Mouse (Mus musculus): ENCODE measurements around the gene Notch3. TPM values are rescaled to one million over a fixed set of nuclear protein-coding genes. Genes with fewer than 3 reads are reported as not detected.
A peak's percentile ranks its signal among the peaks of the same experiment; 100 is the strongest.
"Not testable (repeated sequence)": the region's sequence is repeated elsewhere in the genome, so short reads cannot be mapped to it uniquely, and the experiment has no call there.

Gene Notch3
- 12.0 and 16.9 TPM in 2 replicates for polyA plus RNA-seq (2012; rRNA removed)

DNA sequence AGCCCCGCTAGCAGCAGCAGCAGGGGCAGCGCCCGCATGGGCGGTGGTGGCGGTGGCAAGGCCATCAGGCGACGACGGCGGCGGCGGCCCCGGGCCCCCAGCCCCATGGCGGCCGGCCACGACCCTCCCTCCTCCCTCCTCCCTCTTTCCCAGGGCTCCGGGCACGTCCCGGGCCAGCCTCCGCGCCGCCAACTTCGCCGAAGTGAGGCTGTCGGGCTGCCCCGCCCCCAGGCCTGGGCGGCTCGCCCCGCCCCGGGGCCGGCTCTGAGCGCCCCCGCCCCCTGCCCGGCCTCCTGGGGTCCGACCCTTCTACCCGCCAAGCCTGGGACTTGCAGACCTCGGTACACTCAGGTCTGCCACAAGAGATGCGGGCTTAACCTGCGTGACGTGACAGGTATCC, at the start of gene Notch3:
Gene Notch3, minus strand, starts transcription at position 166 of the 400 bp plus-strand sequence.
- Histone ChIP-seq H3K27me3 (replicated peaks; ENCODE audit: control insufficient read depth, insufficient read depth, low read length) (no peaks in the 10 kb centered on the region), H3K27ac (ENCODE audit: insufficient read depth, low read depth, low read length) (no peak within 1 kb of the TSS), H3K4me1 (ENCODE audit: control insufficient read depth, insufficient read depth, low read length) (no peaks in the 10 kb centered on the region), H3K4me3 (ENCODE audit: insufficient read depth, low read depth, low read length) (peak within 1 kb of the TSS; percentile 41), H3K36me3 (ENCODE audit: control insufficient read depth, insufficient read depth, low read length) (no peaks in the 10 kb centered on the region)
- TF ChIP-seq CTCF (conservative IDR thresholded peaks at IDR 0.05; ENCODE audit: insufficient read depth, insufficient read length, low read depth, low read length) = no peak
- no peak for TF ChIP-seq POLR2A (IDR thresholded peaks at IDR 0.05; ENCODE audit: low read depth, low read length)
- 2% methylated on average over 37 of the region's 39 CpGs for WGBS
- peak; percentile 51 for DNase-seq

DNA sequence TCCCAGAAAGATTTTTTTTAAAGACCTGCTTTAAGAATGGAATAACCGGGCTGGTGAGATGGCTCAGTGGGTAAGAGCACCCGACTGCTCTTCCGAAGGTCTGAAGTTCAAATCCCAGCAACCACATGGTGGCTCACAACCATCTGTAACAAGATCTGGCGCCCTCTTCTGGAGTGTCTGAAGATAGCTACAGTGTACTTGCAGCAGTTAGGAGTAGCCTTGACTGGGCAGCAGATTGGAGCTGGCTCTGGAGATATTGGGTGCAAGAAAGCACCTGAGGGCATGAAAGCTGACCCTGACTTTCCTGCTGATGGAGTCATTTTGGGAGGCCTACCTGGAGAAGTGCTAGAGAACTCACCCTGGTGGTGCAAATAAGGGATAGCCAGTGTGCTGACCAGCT, 48.9 kb upstream of the Notch3 start:
- H3K27me3 ChIP-seq (replicated peaks; ENCODE audit: control insufficient read depth, insufficient read depth, low read length); DNase-seq; H3K4me3 ChIP-seq (ENCODE audit: insufficient read depth, low read depth, low read length); H3K27ac ChIP-seq (ENCODE audit: insufficient read depth, low read depth, low read length); H3K4me1 ChIP-seq (ENCODE audit: control insufficient read depth, insufficient read depth, low read length): not testable (repeated sequence)
- TF ChIP-seq CTCF (conservative IDR thresholded peaks at IDR 0.05; ENCODE audit: insufficient read depth, insufficient read length, low read depth, low read length) = 0 out of 2 replicates have a peak, but pooled peaks have one; percentile 25
- 63% methylated on average over 4 of the region's 4 CpGs for WGBS
- H3K36me3 ChIP-seq (ENCODE audit: control insufficient read depth, insufficient read depth, low read length) = peaks cover 18% of the 10 kb centered on the region

DNA sequence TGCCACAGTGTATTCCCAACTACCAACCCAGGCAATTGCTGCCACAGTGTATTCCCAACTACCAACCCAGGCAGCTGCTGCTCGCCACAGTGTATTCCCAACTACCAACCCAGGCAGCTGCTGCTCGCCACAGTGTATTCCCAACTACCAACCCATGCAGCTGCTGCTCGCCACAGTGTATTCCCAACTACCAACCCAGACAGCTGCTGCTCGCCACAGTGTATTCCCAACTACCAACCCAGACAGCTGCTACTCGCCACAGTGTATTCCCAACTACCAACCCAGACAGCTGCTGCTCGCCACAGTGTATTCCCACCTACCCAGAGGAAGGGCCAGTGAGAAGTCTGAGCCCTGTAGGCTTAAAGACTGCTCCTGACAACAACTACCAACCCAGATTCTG, 44.9 kb upstream of the Notch3 start:
- H3K4me3 ChIP-seq (ENCODE audit: insufficient read depth, low read depth, low read length); DNase-seq: not testable (repeated sequence)
- WGBS = 95% methylated on average over 6 of the region's 6 CpGs

DNA sequence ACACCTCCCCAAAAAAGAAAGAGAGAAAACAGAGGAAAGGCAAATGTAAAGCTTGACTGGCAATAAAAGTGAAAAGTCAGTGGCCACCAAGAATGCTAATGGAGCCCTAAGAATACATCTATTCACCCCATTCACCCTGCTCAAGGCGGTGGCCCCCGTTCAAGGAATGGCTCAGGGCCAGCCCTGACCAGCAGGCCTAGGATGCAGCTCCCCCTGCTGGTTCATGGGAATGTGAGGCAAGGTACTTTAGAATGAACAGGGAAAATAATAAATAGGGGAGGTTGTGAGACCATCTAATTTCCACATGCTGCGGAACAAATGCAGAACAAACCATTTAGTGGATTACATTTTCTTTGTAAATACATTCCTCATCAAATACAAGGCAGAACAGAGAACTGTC, 43.1 kb upstream of the Notch3 start:
- no peak for TF ChIP-seq POLR2A (IDR thresholded peaks at IDR 0.05; ENCODE audit: low read depth, low read length)
- peak; percentile 75 for TF ChIP-seq CTCF (conservative IDR thresholded peaks at IDR 0.05; ENCODE audit: insufficient read depth, insufficient read length, low read depth, low read length)
- Histone ChIP-seq H3K4me1 (ENCODE audit: control insufficient read depth, insufficient read depth, low read length) (peaks cover 3% of the 10 kb centered on the region; the same call in 1 of the 2 replicates), H3K27ac (ENCODE audit: insufficient read depth, low read depth, low read length) (no peak overlapping the region), H3K4me3 (ENCODE audit: insufficient read depth, low read depth, low read length) (no peak overlapping the region), H3K27me3 (replicated peaks; ENCODE audit: control insufficient read depth, insufficient read depth, low read length) (no peaks in the 10 kb centered on the region), H3K36me3 (ENCODE audit: control insufficient read depth, insufficient read depth, low read length) (peaks cover 22% of the 10 kb centered on the region)
- WGBS = 33% methylated on average over 3 of the region's 3 CpGs
- peak; percentile 72 for DNase-seq

More for the DNA sequence above, 44.9 kb upstream of the Notch3 start:
- H3K27me3 ChIP-seq (replicated peaks; ENCODE audit: control insufficient read depth, insufficient read depth, low read length); H3K4me1 ChIP-seq (ENCODE audit: control insufficient read depth, insufficient read depth, low read length); H3K27ac ChIP-seq (ENCODE audit: insufficient read depth, low read depth, low read length): not testable (repeated sequence)
- peaks cover 22% of the 10 kb centered on the region for H3K36me3 ChIP-seq (ENCODE audit: control insufficient read depth, insufficient read depth, low read length)

DNA sequence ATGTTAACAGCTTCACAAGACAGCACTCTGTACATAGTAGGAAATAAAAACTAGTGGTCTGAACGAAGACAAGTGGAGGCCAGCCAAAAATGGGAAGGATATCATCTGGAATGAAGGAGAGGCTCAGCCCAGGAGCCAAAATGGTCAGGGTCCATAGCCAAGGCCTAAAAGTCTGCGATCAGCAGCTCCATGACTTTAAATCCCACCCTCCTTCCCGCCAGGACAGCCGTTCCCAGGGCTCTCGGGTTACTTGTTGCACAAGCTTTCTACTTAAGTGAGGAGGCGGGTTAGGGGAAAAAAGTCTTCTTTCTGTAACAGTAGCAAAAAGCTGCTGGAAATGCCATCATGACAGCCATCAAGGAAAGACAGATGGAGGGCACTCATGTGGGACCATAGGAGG, 42.5 kb upstream of the Notch3 start:
- Histone ChIP-seq H3K36me3 (ENCODE audit: control insufficient read depth, insufficient read depth, low read length) (peaks cover 19% of the 10 kb centered on the region), H3K27ac (ENCODE audit: insufficient read depth, low read depth, low read length) (peak overlapping the region; percentile 13; the same call in 1 of the 2 replicates), H3K4me1 (ENCODE audit: control insufficient read depth, insufficient read depth, low read length) (peaks cover 3% of the 10 kb centered on the region; the same call in 1 of the 2 replicates), H3K27me3 (replicated peaks; ENCODE audit: control insufficient read depth, insufficient read depth, low read length) (no peaks in the 10 kb centered on the region), H3K4me3 (ENCODE audit: insufficient read depth, low read depth, low read length) (no peak overlapping the region)
- TF ChIP-seq CTCF (conservative IDR thresholded peaks at IDR 0.05; ENCODE audit: insufficient read depth, insufficient read length, low read depth, low read length) = no peak
- TF ChIP-seq POLR2A (IDR thresholded peaks at IDR 0.05; ENCODE audit: low read depth, low read length) = no peak
- DNase-seq = peak; percentile 33
- WGBS = 51% methylated on average over 6 of the region's 6 CpGs

DNA sequence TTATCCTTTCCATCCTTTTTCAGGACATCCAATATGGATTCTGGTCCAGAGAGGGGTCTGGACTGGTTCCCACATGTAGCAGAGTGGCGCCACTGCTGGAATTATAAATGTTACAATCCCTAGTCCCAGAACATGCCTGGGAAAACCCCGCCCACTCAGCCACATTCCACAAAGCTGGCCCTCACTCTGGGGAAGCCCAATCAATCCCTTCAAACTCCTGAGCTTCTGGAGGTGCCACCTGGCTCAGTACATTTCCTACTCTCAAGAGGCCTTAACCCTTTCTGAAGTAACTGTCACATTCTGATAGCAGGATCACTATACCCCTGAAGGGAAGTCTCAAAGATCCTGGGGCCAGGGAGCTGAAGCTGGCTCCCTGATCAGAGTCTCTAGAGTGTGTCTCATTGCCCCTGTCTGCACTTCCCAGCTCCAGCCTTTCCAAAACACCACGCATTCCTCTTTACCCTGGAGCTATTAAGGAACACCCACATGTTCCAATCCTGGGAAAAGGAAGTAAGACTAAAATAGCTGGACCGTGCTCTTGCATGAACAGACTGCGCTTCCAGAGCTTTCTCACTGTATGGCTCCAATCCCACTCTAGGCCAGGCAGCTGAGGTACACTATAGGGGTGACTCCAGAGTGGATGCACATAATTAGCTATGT, 41.1 kb upstream of the Notch3 start:
- Histone ChIP-seq H3K36me3 (ENCODE audit: control insufficient read depth, insufficient read depth, low read length) (peaks cover 13% of the 10 kb centered on the region), H3K27ac (ENCODE audit: insufficient read depth, low read depth, low read length) (peak overlapping the region; percentile 56), H3K27me3 (replicated peaks; ENCODE audit: control insufficient read depth, insufficient read depth, low read length) (no peaks in the 10 kb centered on the region), H3K4me3 (ENCODE audit: insufficient read depth, low read depth, low read length) (no peak overlapping the region), H3K4me1 (ENCODE audit: control insufficient read depth, insufficient read depth, low read length) (peaks cover 3% of the 10 kb centered on the region; the same call in 1 of the 2 replicates)
- DNase-seq = peak; percentile 57
- TF ChIP-seq CTCF (conservative IDR thresholded peaks at IDR 0.05; ENCODE audit: insufficient read depth, insufficient read length, low read depth, low read length) (no peak), POLR2A (IDR thresholded peaks at IDR 0.05; ENCODE audit: low read depth, low read length) (no peak)
- 34% methylated on average over 5 of the region's 5 CpGs for WGBS

DNA sequence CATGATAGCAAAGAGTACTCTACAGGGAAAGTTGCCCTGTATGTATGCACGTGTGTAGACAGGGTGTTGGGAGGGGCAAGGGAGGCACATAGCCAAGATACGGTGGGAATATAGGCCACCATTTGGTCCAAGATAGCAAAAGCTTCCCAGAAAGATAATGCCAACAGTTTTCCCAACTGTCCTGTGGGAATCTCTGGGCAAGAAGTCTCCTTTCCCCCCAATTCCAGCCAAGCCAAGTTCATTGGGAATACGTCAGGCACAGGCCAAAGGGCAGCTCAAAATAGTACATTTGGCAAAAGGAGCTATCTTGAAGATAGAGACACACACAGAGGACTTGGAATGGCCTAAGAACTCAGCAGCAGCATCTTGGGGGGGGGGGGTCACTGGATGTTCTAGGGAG, 38.7 kb upstream of the Notch3 start:
- H3K27me3 ChIP-seq (replicated peaks; ENCODE audit: control insufficient read depth, insufficient read depth, low read length) = no peaks in the 10 kb centered on the region
- peaks cover 3% of the 10 kb centered on the region; the same call in 1 of the 2 replicates for H3K4me1 ChIP-seq (ENCODE audit: control insufficient read depth, insufficient read depth, low read length)
- TF ChIP-seq POLR2A (IDR thresholded peaks at IDR 0.05; ENCODE audit: low read depth, low read length) = no peak
- no peak for TF ChIP-seq CTCF (conservative IDR thresholded peaks at IDR 0.05; ENCODE audit: insufficient read depth, insufficient read length, low read depth, low read length)
- 67% methylated on average over 3 of the region's 3 CpGs for WGBS
- peak; percentile 30 for DNase-seq
- H3K4me3 ChIP-seq (ENCODE audit: insufficient read depth, low read depth, low read length) = no peak overlapping the region
- H3K36me3 ChIP-seq (ENCODE audit: control insufficient read depth, insufficient read depth, low read length) = peaks cover 10% of the 10 kb centered on the region
- no peak overlapping the region for H3K27ac ChIP-seq (ENCODE audit: insufficient read depth, low read depth, low read length)

All from kidney, adult 2 months (tissue).